Mouse (Mus musculus): ENCODE data around the gene Olfr125. TPM values are rescaled to one million over a fixed set of nuclear protein-coding genes. Genes with fewer than 3 reads are reported as not detected.

Olfr125 gene
- polyA plus RNA-seq (2015; fragmentation: Nextera tagmentation; extraction: Ambion mirVana) = not detected in 2 replicates

- H3K4me2 ChIP-seq (ENCODE audit: low read depth, low read length) = no peak within 1 kb of the TSS
- ATAC-seq = no peak
- no peaks in the 10 kb centered on the region for H3K9me3 ChIP-seq (ENCODE audit: low read length)
- no peak within 1 kb of the TSS for H3K4me3 ChIP-seq (ENCODE audit: low read depth, low read length)
- TF ChIP-seq CTCF (IDR thresholded peaks at IDR 0.05; ENCODE audit: low read depth) = no peak
- no peak for TF ChIP-seq EP300 (IDR thresholded peaks at IDR 0.05; ENCODE audit: low read depth)
- no peak for DNase-seq
- no peaks in the 10 kb centered on the region for H3K36me3 ChIP-seq (replicated peaks; ENCODE audit: insufficient read depth, low read length)
- no peak within 1 kb of the TSS for H3K27ac ChIP-seq (ENCODE audit: low read depth)
- H3K9ac ChIP-seq (replicated peaks) = no peak within 1 kb of the TSS
- no peaks in the 10 kb centered on the region for H3K4me1 ChIP-seq (ENCODE audit: insufficient read depth)
- H3K27me3 ChIP-seq (ENCODE audit: insufficient read depth, low read length) = no peaks in the 10 kb centered on the region
Measured at GRCm38 (mm10) chr17:37832649-37833048, at the start of gene Olfr125. TSS of gene Olfr125 (plus strand) at chr17:37832949.

DNA sequence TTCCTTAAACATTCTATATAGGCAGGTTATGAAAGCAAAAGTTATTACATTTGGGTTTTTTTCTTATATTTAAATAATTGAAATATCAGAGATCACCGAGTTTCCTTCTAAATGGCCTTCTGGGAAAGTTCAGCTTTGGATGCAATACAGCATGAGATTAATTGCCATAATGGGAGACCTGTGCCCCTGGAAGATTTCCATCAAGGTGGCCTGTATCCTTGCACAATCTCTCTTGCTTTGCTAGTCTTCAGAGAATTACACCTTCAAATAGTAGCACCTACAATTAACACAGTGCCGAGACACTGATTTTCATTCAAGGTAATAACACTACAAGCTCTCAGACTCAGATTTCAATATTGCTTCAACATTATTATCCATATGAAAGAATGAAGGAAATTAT is 39.5 kb upstream of the Olfr125 start, which contains the start of gene Olfr123:
Gene Olfr123 (plus strand): TSS at position 301 of the 400 bp plus-strand sequence.
- ATAC-seq (no peak), DNase-seq (no peak)
- TF ChIP-seq CTCF (IDR thresholded peaks at IDR 0.05; ENCODE audit: low read depth) (no peak), EP300 (IDR thresholded peaks at IDR 0.05; ENCODE audit: low read depth) (no peak)
- no peak within 1 kb of the TSS for H3K4me2 ChIP-seq (ENCODE audit: low read depth, low read length)
- H3K36me3 ChIP-seq (replicated peaks; ENCODE audit: insufficient read depth, low read length) = no peaks in the 10 kb centered on the region
- WGBS (ENCODE audit: insufficient replicate concordance) = 75% methylated on average over 2 of the region's 2 CpGs
- H3K4me1 ChIP-seq (ENCODE audit: insufficient read depth) = no peaks in the 10 kb centered on the region
- H3K9ac ChIP-seq (replicated peaks) = no peak within 1 kb of the TSS
- H3K4me3 ChIP-seq (ENCODE audit: low read depth, low read length) = no peak within 1 kb of the TSS
- peaks cover 3% of the 10 kb centered on the region; the same call in 1 of the 2 replicates for H3K9me3 ChIP-seq (ENCODE audit: low read length)
- no peaks in the 10 kb centered on the region for H3K27me3 ChIP-seq (ENCODE audit: insufficient read depth, low read length)
- H3K27ac ChIP-seq (ENCODE audit: low read depth) = no peak within 1 kb of the TSS

DNA sequence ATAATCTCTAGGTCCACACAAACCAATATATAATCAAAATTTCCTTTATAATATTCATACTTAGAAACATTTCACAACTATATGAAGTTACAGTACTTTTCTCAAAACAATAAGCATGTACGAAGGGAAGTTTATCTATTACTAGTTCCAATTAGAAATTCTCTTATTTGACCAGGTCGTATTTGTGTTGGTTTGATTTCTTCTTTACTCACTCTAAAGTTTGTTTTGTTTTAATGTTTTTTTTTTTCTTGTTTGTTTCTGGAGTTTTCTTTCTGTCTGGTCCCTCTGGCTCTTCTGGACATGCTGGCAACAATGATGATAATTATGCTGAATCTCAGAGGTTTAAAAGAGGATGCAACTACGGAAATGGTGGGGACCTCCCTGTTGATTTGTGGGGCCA is 33.2 kb upstream of the Olfr125 start, which contains the start of gene Olfr124:
Gene Olfr124 (plus strand): TSS at position 301 of the 400 bp plus-strand sequence.
- 71% methylated on average over 3 of the region's 3 CpGs for WGBS (ENCODE audit: insufficient replicate concordance)
- no peak within 1 kb of the TSS for H3K27ac ChIP-seq (ENCODE audit: low read depth)
- DNase-seq (no peak), ATAC-seq (no peak)
- H3K36me3 ChIP-seq (replicated peaks; ENCODE audit: insufficient read depth, low read length) = no peaks in the 10 kb centered on the region
- H3K9me3 ChIP-seq (ENCODE audit: low read length) = peaks cover 3% of the 10 kb centered on the region; the same call in 1 of the 2 replicates
- TF ChIP-seq EP300 (IDR thresholded peaks at IDR 0.05; ENCODE audit: low read depth) (no peak), CTCF (IDR thresholded peaks at IDR 0.05; ENCODE audit: low read depth) (no peak)
- no peak within 1 kb of the TSS for H3K4me3 ChIP-seq (ENCODE audit: low read depth, low read length)
- no peaks in the 10 kb centered on the region for H3K4me1 ChIP-seq (ENCODE audit: insufficient read depth)
- H3K27me3 ChIP-seq (ENCODE audit: insufficient read depth, low read length) = no peaks in the 10 kb centered on the region
- no peak within 1 kb of the TSS for H3K9ac ChIP-seq (replicated peaks)
- H3K4me2 ChIP-seq (ENCODE audit: low read depth, low read length) = no peak within 1 kb of the TSS

DNA sequence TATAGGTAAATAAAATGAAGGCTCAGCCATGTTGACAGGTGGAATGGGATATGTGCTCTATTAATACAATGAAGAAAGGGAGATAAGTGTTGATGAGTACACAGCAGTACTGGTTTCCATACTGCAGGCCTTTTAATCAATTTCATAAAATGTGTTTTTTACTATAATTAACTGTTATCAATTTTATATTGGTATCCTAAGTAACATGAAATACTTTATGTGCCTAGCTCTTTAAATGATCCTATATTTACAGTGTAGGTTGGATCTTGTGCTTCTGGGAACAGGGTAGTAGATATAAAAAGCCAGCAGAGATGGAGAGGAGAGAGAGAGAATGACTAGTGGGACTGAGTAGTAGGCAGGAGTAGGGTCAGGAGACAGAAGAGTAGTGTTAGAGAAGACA is 14.4 kb downstream of the Olfr125 start, which contains the start of gene Olfr126:
Gene Olfr126 (plus strand): TSS at position 301 of the 400 bp plus-strand sequence.
- Histone ChIP-seq H3K9me3 (ENCODE audit: low read length) (no peaks in the 10 kb centered on the region), H3K27ac (ENCODE audit: low read depth) (no peak within 1 kb of the TSS), H3K4me3 (ENCODE audit: low read depth, low read length) (no peak within 1 kb of the TSS), H3K9ac (replicated peaks) (no peak within 1 kb of the TSS), H3K4me2 (ENCODE audit: low read depth, low read length) (no peak within 1 kb of the TSS), H3K36me3 (replicated peaks; ENCODE audit: insufficient read depth, low read length) (no peaks in the 10 kb centered on the region), H3K27me3 (ENCODE audit: insufficient read depth, low read length) (no peaks in the 10 kb centered on the region), H3K4me1 (ENCODE audit: insufficient read depth) (no peaks in the 10 kb centered on the region)
- TF ChIP-seq EP300 (IDR thresholded peaks at IDR 0.05; ENCODE audit: low read depth) (no peak), CTCF (IDR thresholded peaks at IDR 0.05; ENCODE audit: low read depth) (no peak)
- no peak for DNase-seq
- no peak for ATAC-seq

DNA sequence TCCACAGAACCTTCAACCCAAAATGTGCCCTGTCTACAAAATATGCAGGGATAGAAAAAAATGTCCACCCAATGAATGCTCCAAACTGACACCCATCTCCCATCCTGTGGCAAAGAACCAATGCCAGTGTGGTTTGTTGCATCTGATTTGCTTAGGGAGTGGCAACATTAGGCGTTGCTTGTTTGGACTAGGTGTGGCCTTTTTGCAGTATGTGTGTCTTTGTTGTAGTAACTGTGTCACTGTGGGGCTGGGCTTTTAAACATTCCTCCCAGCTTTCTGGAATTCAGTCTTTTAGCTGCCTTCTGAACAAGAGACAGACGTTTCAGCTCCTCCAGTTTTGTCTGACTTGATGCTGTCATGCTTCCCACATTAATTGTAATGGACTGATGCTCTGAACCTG is 31.2 kb downstream of the Olfr125 start:
- no peaks in the 10 kb centered on the region for H3K27me3 ChIP-seq (ENCODE audit: insufficient read depth, low read length)
- no peak overlapping the region for H3K27ac ChIP-seq (ENCODE audit: low read depth)
- no peaks in the 10 kb centered on the region for H3K4me1 ChIP-seq (ENCODE audit: insufficient read depth)
- no peak for DNase-seq
- 59% methylated on average over 2 of the region's 2 CpGs for WGBS (ENCODE audit: insufficient replicate concordance)
- no peak for TF ChIP-seq CTCF (IDR thresholded peaks at IDR 0.05; ENCODE audit: low read depth)
- no peak for TF ChIP-seq EP300 (IDR thresholded peaks at IDR 0.05; ENCODE audit: low read depth)
- H3K9me3 ChIP-seq (ENCODE audit: low read length) = no peaks in the 10 kb centered on the region
- H3K36me3 ChIP-seq (replicated peaks; ENCODE audit: insufficient read depth, low read length) = no peaks in the 10 kb centered on the region
- no peak overlapping the region for H3K4me2 ChIP-seq (ENCODE audit: low read depth, low read length)
- ATAC-seq = no peak
- no peak overlapping the region for H3K4me3 ChIP-seq (ENCODE audit: low read depth, low read length)
- H3K9ac ChIP-seq (replicated peaks) = no peak overlapping the region

- H3K4me1 ChIP-seq (ENCODE audit: insufficient read depth) = no peaks in the 10 kb centered on the region
- no peak overlapping the region for H3K4me3 ChIP-seq (ENCODE audit: low read depth, low read length)
- no peak overlapping the region for H3K9ac ChIP-seq (replicated peaks)
- WGBS (ENCODE audit: insufficient replicate concordance) = 30% methylated on average over 8 of the region's 8 CpGs
- no peak overlapping the region for H3K4me2 ChIP-seq (ENCODE audit: low read depth, low read length)
- no peak for DNase-seq
- no peak for ATAC-seq
- no peaks in the 10 kb centered on the region for H3K27me3 ChIP-seq (ENCODE audit: insufficient read depth, low read length)
- TF ChIP-seq CTCF (IDR thresholded peaks at IDR 0.05; ENCODE audit: low read depth) (no peak), EP300 (IDR thresholded peaks at IDR 0.05; ENCODE audit: low read depth) (no peak)
- H3K9me3 ChIP-seq (ENCODE audit: low read length) = no peaks in the 10 kb centered on the region
- no peak overlapping the region for H3K27ac ChIP-seq (ENCODE audit: low read depth)
- H3K36me3 ChIP-seq (replicated peaks; ENCODE audit: insufficient read depth, low read length) = no peaks in the 10 kb centered on the region
Measured at GRCm38 (mm10) chr17:37869676-37870205, 37.0 kb downstream of the Olfr125 start.
